Mouse (Mus musculus) embryonic fibroblast, embryonic 13.5 days (primary cell): ENCODE data around the gene Mpped1. TPM values are rescaled to one million over a fixed set of nuclear protein-coding genes. Genes with fewer than 3 reads are reported as not detected.

Experiments
- H3K27ac ChIP-seq: 2 replicates; pipeline ENCODE4 v1.5.1; 2012; ENCODE audit warnings: low read length, control low read depth, inconsistent platforms; ENCODE audit not compliant: insufficient read depth
- H3K4me1 ChIP-seq: 2 replicates; pipeline ENCODE4 v1.6.1; 2011; ENCODE audit warnings: low read length; ENCODE audit not compliant: control insufficient read depth, insufficient read depth
- H3K4me3 ChIP-seq: 2 replicates; pipeline ENCODE4 v1.5.1; 2011; ENCODE audit warnings: mild to moderate bottlenecking, control low read depth, low read length; ENCODE audit not compliant: insufficient read depth
- CTCF ChIP-seq: IDR thresholded peaks from 2 replicates; pipeline ENCODE4 v1.5.1; 2011; ENCODE audit warnings: mild to moderate bottlenecking, control low read depth, low read length, moderate library complexity, borderline replicate concordance; ENCODE audit not compliant: insufficient read depth
- POLR2A ChIP-seq: IDR thresholded peaks from 2 replicates; pipeline ENCODE4 v1.6.1; 2011; ENCODE audit warnings: low read depth, mild to moderate bottlenecking, control low read depth, low read length, moderate library complexity
- polyA plus RNA-seq: library from polyadenylated mRNA; stranded (reverse); fragments of >200 nt; gene quantifications from 2 replicates; pipeline ENCODE4 v1.2.4, GENCODE M21; 2011; ENCODE audit warnings: low read depth; ENCODE audit not compliant: missing spikeins, insufficient read length

Gene Mpped1
- polyA plus RNA-seq, 1 experiment, result not detected

GRCm38 (mm10) chr15:83877898-83878297, 98.6 kb downstream of the Mpped1 start:
- TF ChIP-seq POLR2A (no peak), CTCF (no peak)
- H3K27ac ChIP-seq, result no peak overlapping the region
- H3K4me3 ChIP-seq, result no peak overlapping the region

GRCm38 (mm10) chr15:83879845-83880244, 100.6 kb downstream of the Mpped1 start:
- Histone ChIP-seq H3K4me3 (no peak overlapping the region), H3K4me1 (no peaks in the 10 kb centered on the region), H3K27ac (no peak overlapping the region)
- TF ChIP-seq POLR2A (no peak), CTCF (no peak)

More at GRCm38 (mm10) chr15:83877898-83878297, 98.6 kb downstream of the Mpped1 start:
- H3K4me1 ChIP-seq, result no peaks in the 10 kb centered on the region

- no peak overlapping the region for H3K27ac ChIP-seq
- H3K4me1 ChIP-seq, result no peaks in the 10 kb centered on the region
- H3K4me3 ChIP-seq, result no peak overlapping the region
- TF ChIP-seq CTCF, result no peak
- TF ChIP-seq POLR2A, result no peak
Observed at GRCm38 (mm10) chr15:83883821-83884220, 104.6 kb downstream of the Mpped1 start.

- H3K27ac ChIP-seq, result no peak overlapping the region
- H3K4me1 ChIP-seq, result no peaks in the 10 kb centered on the region
- TF ChIP-seq POLR2A (no peak), CTCF (no peak)
- no peak overlapping the region for H3K4me3 ChIP-seq
Observed at GRCm38 (mm10) chr15:83884291-83884690, 105.0 kb downstream of the Mpped1 start.

- H3K4me1 ChIP-seq, result no peaks in the 10 kb centered on the region
- no peak overlapping the region for H3K4me3 ChIP-seq
- TF ChIP-seq CTCF (no peak), POLR2A (no peak)
- no peak overlapping the region for H3K27ac ChIP-seq
Observed at GRCm38 (mm10) chr15:83892871-83893270, 113.6 kb downstream of the Mpped1 start.

- Histone ChIP-seq H3K4me3 (no peak overlapping the region), H3K4me1 (no peaks in the 10 kb centered on the region), H3K27ac (no peak overlapping the region)
- no peak for TF ChIP-seq CTCF
- no peak for TF ChIP-seq POLR2A
Observed at GRCm38 (mm10) chr15:83894261-83894660, 115.0 kb downstream of the Mpped1 start.

GRCm38 (mm10) chr15:83896011-83896410, 116.7 kb downstream of the Mpped1 start:
- H3K27ac ChIP-seq, result no peak overlapping the region
- no peak overlapping the region for H3K4me3 ChIP-seq
- H3K4me1 ChIP-seq, result no peaks in the 10 kb centered on the region
- no peak for TF ChIP-seq CTCF
- no peak for TF ChIP-seq POLR2A

GRCm38 (mm10) chr15:83897286-83897685, 118.0 kb downstream of the Mpped1 start:
- Histone ChIP-seq H3K4me1 (no peaks in the 10 kb centered on the region), H3K4me3 (no peak overlapping the region), H3K27ac (no peak overlapping the region)
- TF ChIP-seq CTCF (no peak), POLR2A (no peak)

- no peak for TF ChIP-seq POLR2A
- no peak for TF ChIP-seq CTCF
- H3K27ac ChIP-seq, result no peak overlapping the region
- H3K4me1 ChIP-seq, result no peaks in the 10 kb centered on the region
- H3K4me3 ChIP-seq, result no peak overlapping the region
Observed at GRCm38 (mm10) chr15:83906472-83906871, 127.2 kb downstream of the Mpped1 start.

Other genes with a start within 250 kb of the Mpped1 start
- 123 and 179 TPM in 2 replicates for gene Tspo, start 215.9 kb upstream of the Mpped1 start, polyA plus RNA-seq
- gene Mcat, start 215.7 kb upstream of the Mpped1 start, polyA plus RNA-seq, result 17.5 and 18.6 TPM in 2 replicates
- gene Ttll12, start 184.3 kb upstream of the Mpped1 start, polyA plus RNA-seq, result 26.1 and 34.6 TPM in 2 replicates
- 2.2 and 6.3 TPM in 2 replicates for gene Scube1, start 54.4 kb upstream of the Mpped1 start, polyA plus RNA-seq